8 mouse cellular contexts compared by ENCODE assay signal in genomic region chr3:81932141-81933101, GRCm38 (mm10). TPM values are rescaled to one million over a fixed set of nuclear protein-coding genes. Genes with fewer than 3 reads are reported as not detected.
DNase-seq lines count a peak whose midpoint lies in the region; ATAC-seq lines count a peak whose summit lies in the region.

Ctso (plus strand) TSS chr3:81932601.

- ATAC-seq in megakaryocyte, adult 5-6 weeks (ENCODE audit: poor library complexity, severe bottlenecking): peak; percentile 95

- intact Hi-C loops in gastrocnemius, postnatal 14 days (cut with DNase I; ENCODE audit: low total_unique reads): no loop called here

- peak; percentile 89 to 97 for DNase-seq in adrenal gland, adult (ENCODE audit: inconsistent age in 2 of 2, low spot score in 1 of 2)
- peak; percentile 92 for DNase-seq in embryo, embryonic 10.5 days (ENCODE audit: low spot score)
- DNase-seq in gastrocnemius, postnatal 14 days: peak; percentile 86
- DNase-seq in induced T-regulatory cell, adult 2 months (ENCODE audit: low read depth): peak; percentile 92
- peak; percentile 64 to 78 for DNase-seq in left cerebral cortex, adult 8-10 months (ENCODE audit: low spot score in 2 of 2)
- peak; percentile 86 for DNase-seq in right cerebral cortex, adult 18-20 months
- peak; percentile 66 for DNase-seq in urinary bladder, adult 2 months (ENCODE audit: low spot score)

RNA-seq across cellular contexts. Expression of gene Ctso, which starts in this region (rescaled TPM):
- 1 to 10 TPM; 4.1 to 4.7 TPM for total RNA-seq in gastrocnemius, postnatal 14 days (2021)
- total RNA-seq in left cerebral cortex, adult 8-10 months (2022): 10 to 100 TPM; 19.8 to 24.9 (median 22.2) TPM
- total RNA-seq in megakaryocyte, adult 5-6 weeks (2015): 11.4 and 12.4 TPM in 2 replicates
- 8.8 and 11.9 TPM in 2 replicates for total RNA-seq in megakaryocyte, adult 5-6 weeks (2017)
- 29.9 and 34.2 TPM in 2 replicates for polyA plus RNA-seq in urinary bladder, adult 2 months (2012; rRNA removed)

Comparison
In these comparisons a context has a peak if more than half of its experiments do, and no peak if none do; other contexts are left out.
1. Peak in every context shown above with its lines: DNase-seq and ATAC-seq.